Mouse (Mus musculus): ENCODE measurements around the gene Katnal1. TPM values are rescaled to one million over a fixed set of nuclear protein-coding genes. Genes with fewer than 3 reads are reported as not detected.

Gene Katnal1
- total and polyA plus RNA-seq, 3 experiments: 12.8 to 14.8 TPM; not detected in 1

- DNase-seq (ENCODE audit: low read depth, low spot score): no peak
- TF ChIP-seq MXI1 (IDR thresholded peaks at IDR 0.05; ENCODE audit: low read depth, low read length): no peak
- TF ChIP-seq ZC3H11A (IDR thresholded peaks at IDR 0.05; ENCODE audit: low read depth, low read length): no peak
- no peak for TF ChIP-seq JUND (IDR thresholded peaks at IDR 0.05; ENCODE audit: low read depth, low read length)
- TF ChIP-seq ETS1 (IDR thresholded peaks at IDR 0.05; ENCODE audit: low read depth, low read length): no peak
- no peak for TF ChIP-seq POLR2A (IDR thresholded peaks at IDR 0.05; ENCODE audit: control insufficient read depth in 1 of 2, insufficient read depth in 1 of 2, low read depth in 1 of 2, low read length in 2 of 2, poor library complexity in 1 of 2)
- TF ChIP-seq NRF1 (IDR thresholded peaks at IDR 0.05; ENCODE audit: insufficient read depth, low read depth, low read length, poor library complexity, severe bottlenecking): no peak
- no peak for TF ChIP-seq TAL1 (IDR thresholded peaks at IDR 0.05; ENCODE audit: low read length)
- TF ChIP-seq GABPA (IDR thresholded peaks at IDR 0.05; ENCODE audit: low read depth, low read length): no peak
- no peak for TF ChIP-seq GATA1 (IDR thresholded peaks at IDR 0.05; ENCODE audit: low read depth, low read length)
- no peak for TF ChIP-seq MEF2A (IDR thresholded peaks at IDR 0.05; ENCODE audit: extremely low read depth, insufficient replicate concordance, low read depth, low read length, poor library complexity, severe bottlenecking)
- no peak for TF ChIP-seq SMC3 (IDR thresholded peaks at IDR 0.05; ENCODE audit: low read depth, low read length)
- TF ChIP-seq ZKSCAN1 (IDR thresholded peaks at IDR 0.05; ENCODE audit: low read depth, low read length): no peak
- no peak for TF ChIP-seq TCF12 (IDR thresholded peaks at IDR 0.05; ENCODE audit: low read depth, low read length)
- TF ChIP-seq MYB (IDR thresholded peaks at IDR 0.05; ENCODE audit: low read depth, low read length): no peak
- TF ChIP-seq POLR2AphosphoS5 (IDR thresholded peaks at IDR 0.05; ENCODE audit: borderline replicate concordance, low read depth, low read length): no peak
- no peak for TF ChIP-seq RCOR1 (IDR thresholded peaks at IDR 0.05; ENCODE audit: low read depth, low read length)
- Histone ChIP-seq H3K79me2 (ENCODE audit: control insufficient read depth, insufficient read depth, low read length, poor library complexity) (no peaks in the 10 kb centered on the region), H3K27me3 (ENCODE audit: control insufficient read depth in 1 of 2, insufficient read depth in 2 of 2, low read length in 2 of 2) (no peaks in the 10 kb centered on the region), H3K9me3 (replicated peaks; ENCODE audit: insufficient read depth, low read length) (no peaks in the 10 kb centered on the region), H3K9ac (ENCODE audit: control insufficient read depth, low read depth, low read length, poor library complexity, severe bottlenecking) (no peak overlapping the region), H3K27ac (ENCODE audit: control insufficient read depth, low read depth, low read length) (no peak overlapping the region), H3K4me3 (ENCODE audit: control insufficient read depth in 1 of 2, insufficient read depth in 1 of 2, low read depth in 2 of 2, low read length in 2 of 2) (no peak overlapping the region), H3K4me1 (ENCODE audit: control insufficient read depth in 1 of 2, insufficient read depth in 2 of 2, low read length in 2 of 2) (peaks cover 3 to 9% of the 10 kb centered on the region in 2 experiments; a peak in 3 of 4 replicates), H3K36me3 (ENCODE audit: control insufficient read depth in 1 of 2, insufficient read depth in 2 of 2, low read length in 2 of 2) (peaks cover 7 to 10% of the 10 kb centered on the region in 2 experiments)
Observed at GRCm38 (mm10) chr5:148916775-148917174, 12.3 kb downstream of the Katnal1 start.

DNA sequence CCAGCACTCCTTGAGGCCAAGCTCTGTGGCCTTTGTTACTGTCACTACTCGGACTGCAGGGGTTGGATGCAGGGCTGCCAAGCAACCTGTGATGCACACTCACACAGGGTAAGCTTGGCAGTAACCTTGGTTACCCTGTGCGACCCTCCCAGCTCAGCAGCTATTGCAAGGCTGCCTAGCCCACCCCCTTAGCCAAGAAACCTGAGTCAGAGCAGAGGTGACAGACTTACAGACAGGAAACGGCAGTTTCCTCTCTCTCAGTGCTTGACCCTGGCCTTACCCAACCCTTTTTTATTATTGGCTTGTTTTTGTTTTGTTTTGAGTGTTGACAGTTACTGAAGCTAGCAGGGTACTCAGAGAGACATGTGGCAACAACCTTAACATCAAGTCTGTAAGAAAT lies 16.9 kb downstream of the Katnal1 start:
- TF ChIP-seq ELF1 (IDR thresholded peaks at IDR 0.05; ENCODE audit: low read depth, low read length): no peak
- no peak; the same call in 1 of the 2 replicates for TF ChIP-seq ETS1 (IDR thresholded peaks at IDR 0.05; ENCODE audit: low read depth, low read length)
- TF ChIP-seq RCOR1 (IDR thresholded peaks at IDR 0.05; ENCODE audit: low read depth, low read length): no peak
- no peak for TF ChIP-seq TBP (IDR thresholded peaks at IDR 0.05; ENCODE audit: low read depth, low read length)
- no peak for TF ChIP-seq MAZ (IDR thresholded peaks at IDR 0.05; ENCODE audit: low read depth, low read length)
- TF ChIP-seq MAX (IDR thresholded peaks at IDR 0.05; ENCODE audit: low read length): no peak
- no peak for TF ChIP-seq ZC3H11A (IDR thresholded peaks at IDR 0.05; ENCODE audit: low read depth, low read length)
- TF ChIP-seq ZKSCAN1 (IDR thresholded peaks at IDR 0.05; ENCODE audit: low read depth, low read length): no peak
- TF ChIP-seq SMC3 (IDR thresholded peaks at IDR 0.05; ENCODE audit: low read depth, low read length): no peak
- no peak for TF ChIP-seq GABPA (IDR thresholded peaks at IDR 0.05; ENCODE audit: low read depth, low read length)
- Histone ChIP-seq H3K9ac (ENCODE audit: control insufficient read depth, low read depth, low read length, poor library complexity, severe bottlenecking) (no peak overlapping the region), H3K4me1 (ENCODE audit: control insufficient read depth in 1 of 2, insufficient read depth in 2 of 2, low read length in 2 of 2) (peaks cover 13 to 28% of the 10 kb centered on the region in 2 experiments), H3K4me3 (ENCODE audit: control insufficient read depth in 1 of 2, insufficient read depth in 1 of 2, low read depth in 2 of 2, low read length in 2 of 2) (no peak overlapping the region), H3K36me3 (ENCODE audit: control insufficient read depth in 1 of 2, insufficient read depth in 2 of 2, low read length in 2 of 2) (peaks cover 1 to 22% of the 10 kb centered on the region in 2 experiments), H3K9me3 (replicated peaks; ENCODE audit: insufficient read depth, low read length) (no peaks in the 10 kb centered on the region), H3K27ac (ENCODE audit: control insufficient read depth, low read depth, low read length) (no peak overlapping the region), H3K27me3 (ENCODE audit: control insufficient read depth in 1 of 2, insufficient read depth in 2 of 2, low read length in 2 of 2) (no peaks in the 10 kb centered on the region), H3K79me2 (ENCODE audit: control insufficient read depth, insufficient read depth, low read length, poor library complexity) (no peaks in the 10 kb centered on the region)
- no peak for DNase-seq (ENCODE audit: low read depth, low spot score)
